Mouse (Mus musculus): ENCODE data around the gene Scgb1b10. TPM values are rescaled to one million over a fixed set of nuclear protein-coding genes. Genes with fewer than 3 reads are reported as not detected.
"Not testable (repeated sequence)": the region's sequence is repeated elsewhere in the genome, so short reads cannot be mapped to it uniquely, and the experiment has no call there.

The Scgb1b10 gene
- total RNA-seq (2014; fragmentation: Nextera tagmentation) (not detected in 2 replicates), total RNA-seq (2017) (not detected in 2 replicates)

DNA sequence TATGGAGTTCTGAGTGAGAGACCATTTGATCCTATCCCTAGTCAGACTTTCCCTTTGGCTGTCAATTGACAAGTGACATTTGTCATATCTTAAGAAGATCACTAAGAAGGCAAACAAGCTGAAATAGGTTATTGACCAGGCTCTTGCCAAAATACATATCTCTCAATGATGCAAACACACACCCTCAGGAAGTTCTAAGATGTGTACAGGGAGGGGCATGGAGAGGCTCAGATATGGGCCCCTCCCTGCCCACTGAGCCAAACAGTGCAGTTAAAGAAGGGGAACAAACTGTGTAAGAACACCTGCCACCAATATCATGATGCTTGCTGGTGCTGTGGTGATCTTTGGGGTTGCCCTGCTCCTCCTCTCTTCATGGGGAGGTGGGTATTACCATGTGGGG is at the start of gene Scgb1b10:
TSS of gene Scgb1b10 (plus strand) at position 301 of the 400 bp plus-strand sequence.
- not testable (repeated sequence) for ATAC-seq (replicated peaks; ENCODE audit: low FRiP score, low TSS enrichment, poor library complexity, severe bottlenecking)

Other genes starting within 250 kb of the Scgb1b10 start
- not detected in 2 replicates for gene Scgb2b11, start 110.3 kb downstream of the Scgb1b10 start, total RNA-seq (2014; fragmentation: Nextera tagmentation)
- gene Scgb2b11, start 110.3 kb downstream of the Scgb1b10 start, total RNA-seq (2017), result not detected in 2 replicates
- gene Scgb1b11, start 122.0 kb downstream of the Scgb1b10 start, total RNA-seq (2014; fragmentation: Nextera tagmentation), result not detected in 2 replicates
- gene Scgb1b11, start 122.0 kb downstream of the Scgb1b10 start, total RNA-seq (2017), result not detected in 2 replicates
- not detected in 2 replicates for gene Scgb2b12, start 226.4 kb downstream of the Scgb1b10 start, total RNA-seq (2014; fragmentation: Nextera tagmentation)
- not detected in 2 replicates for gene Scgb2b12, start 226.4 kb downstream of the Scgb1b10 start, total RNA-seq (2017)
- not detected in 2 replicates for gene Scgb1b12, start 233.3 kb downstream of the Scgb1b10 start, total RNA-seq (2014; fragmentation: Nextera tagmentation)
- not detected in 2 replicates for gene Scgb1b12, start 233.3 kb downstream of the Scgb1b10 start, total RNA-seq (2017)

All from megakaryocyte-erythroid progenitor cell, adult 5-6 weeks (primary cell).